Mouse (Mus musculus): ENCODE measurements around the gene Baz2b.

GRCm38 (mm10) chr2:59877335-59877734 is 332.3 kb downstream of the Baz2b start:
- TF ChIP-seq CTCF (IDR thresholded peaks at IDR 0.05; ENCODE audit: low read depth): no peak
- TF ChIP-seq EP300 (IDR thresholded peaks at IDR 0.05; ENCODE audit: low read depth): no peak

Measured in liver, postnatal 0 days (tissue).